Mouse (Mus musculus): ENCODE measurements around the gene Nrip1.

- no peak for TF ChIP-seq ZNF384 (IDR thresholded peaks at IDR 0.05; ENCODE audit: low read depth, low read length)
- no peak for TF ChIP-seq CHD2 (IDR thresholded peaks at IDR 0.05; ENCODE audit: low read depth, low read length)
- no peak for TF ChIP-seq MAFK (IDR thresholded peaks at IDR 0.05; ENCODE audit: insufficient read depth, low read depth, low read length)
- TF ChIP-seq ZC3H11A (IDR thresholded peaks at IDR 0.05; ENCODE audit: borderline replicate concordance, low read depth, low read length): no peak
- no peak for TF ChIP-seq HCFC1 (IDR thresholded peaks at IDR 0.05; ENCODE audit: borderline replicate concordance, insufficient read depth, low read length)
Observed at GRCm38 (mm10) chr16:76289495-76289894, 84.1 kb downstream of the Nrip1 start.
